Mouse (Mus musculus): ENCODE results near the gene 2210408I21Rik.
"Not testable (repeated sequence)": the region's sequence is repeated elsewhere in the genome, so short reads cannot be mapped to it uniquely, and the experiment has no call there.

The 2210408I21Rik gene

GRCm38 (mm10) chr13:77134931-77135620 is at the start of gene 2210408I21Rik, which contains the start of gene Slf1:
TSS of gene 2210408I21Rik (plus strand) at chr13:77135540.
TSS of gene Slf1 (minus strand) at chr13:77135473.
- DNase-seq (ENCODE audit: low spot score in 2 of 2), result peak; percentile 78 to 88

GRCm38 (mm10) chr13:77092876-77093275 is 42.5 kb upstream of the 2210408I21Rik start:
- DNase-seq (ENCODE audit: low spot score in 2 of 2), result not testable (repeated sequence)

- no peak for DNase-seq (ENCODE audit: low spot score in 2 of 2)
Measured at GRCm38 (mm10) chr13:77107734-77108133, 27.6 kb upstream of the 2210408I21Rik start.

GRCm38 (mm10) chr13:77118695-77119094 is 16.6 kb upstream of the 2210408I21Rik start:
- no peak for DNase-seq (ENCODE audit: low spot score in 2 of 2)

- no peak for DNase-seq (ENCODE audit: low spot score in 2 of 2)
Measured at GRCm38 (mm10) chr13:77125159-77125558, 10.2 kb upstream of the 2210408I21Rik start.

GRCm38 (mm10) chr13:77128240-77128639 is 7.1 kb upstream of the 2210408I21Rik start:
- no peak for DNase-seq (ENCODE audit: low spot score in 2 of 2)

- DNase-seq (ENCODE audit: low spot score in 2 of 2), result no peak
Measured at GRCm38 (mm10) chr13:77131132-77131531, 4.2 kb upstream of the 2210408I21Rik start.

GRCm38 (mm10) chr13:77135621-77135981 is 261 bp downstream of the 2210408I21Rik start:
- peak in 1 of 2 experiments; percentile 9 for DNase-seq (ENCODE audit: low spot score in 2 of 2)

- DNase-seq (ENCODE audit: low spot score in 2 of 2), result no peak
Measured at GRCm38 (mm10) chr13:77140890-77141289, 5.5 kb downstream of the 2210408I21Rik start.

- no peak for DNase-seq (ENCODE audit: low spot score in 2 of 2)
Measured at GRCm38 (mm10) chr13:77177931-77178330, 42.6 kb downstream of the 2210408I21Rik start.

- DNase-seq (ENCODE audit: low spot score in 2 of 2), result no peak
Measured at GRCm38 (mm10) chr13:77190606-77191005, 55.3 kb downstream of the 2210408I21Rik start.

- no peak for DNase-seq (ENCODE audit: low spot score in 2 of 2)
Measured at GRCm38 (mm10) chr13:77192201-77192600, 56.9 kb downstream of the 2210408I21Rik start.

GRCm38 (mm10) chr13:77208764-77209418 is 73.6 kb downstream of the 2210408I21Rik start:
- no peak for DNase-seq (ENCODE audit: low spot score in 2 of 2)

- no peak for DNase-seq (ENCODE audit: low spot score in 2 of 2)
Measured at GRCm38 (mm10) chr13:77213196-77213595, 77.9 kb downstream of the 2210408I21Rik start.

GRCm38 (mm10) chr13:77215460-77215859 is 80.1 kb downstream of the 2210408I21Rik start:
- DNase-seq (ENCODE audit: low spot score in 2 of 2), result no peak

GRCm38 (mm10) chr13:77217672-77218280 is 82.4 kb downstream of the 2210408I21Rik start:
- DNase-seq (ENCODE audit: low spot score in 2 of 2), result no peak

- no peak for DNase-seq (ENCODE audit: low spot score in 2 of 2)
Measured at GRCm38 (mm10) chr13:77221072-77221471, 85.7 kb downstream of the 2210408I21Rik start.

GRCm38 (mm10) chr13:77256541-77256940 is 121.2 kb downstream of the 2210408I21Rik start:
- DNase-seq (ENCODE audit: low spot score in 2 of 2), result no peak

- DNase-seq (ENCODE audit: low spot score in 2 of 2), result no peak
Measured at GRCm38 (mm10) chr13:77262715-77263338, 127.5 kb downstream of the 2210408I21Rik start.

GRCm38 (mm10) chr13:77263400-77264179 is 128.2 kb downstream of the 2210408I21Rik start:
- no peak for DNase-seq (ENCODE audit: low spot score in 2 of 2)

- no peak for DNase-seq (ENCODE audit: low spot score in 2 of 2)
Measured at GRCm38 (mm10) chr13:77264481-77264880, 129.1 kb downstream of the 2210408I21Rik start.
